Mouse (Mus musculus) splenic B cell, adult 2 months (primary cell): ENCODE data around the gene Cntnap5b.
A peak's percentile ranks its signal among the peaks of the same experiment; 100 is the strongest.

Experiments
- DNase-seq: peaks from one replicate; pipeline ENCODE4 v3.0.0-alpha.2; 2011; ENCODE audit warnings: low read depth, low spot score
- H3K27me3 ChIP-seq: 2 replicates; pipeline ENCODE4 v1.6.1; 2012; ENCODE audit warnings: mild to moderate bottlenecking, low read length, moderate library complexity, mixed read lengths; ENCODE audit not compliant: control insufficient read depth, poor library complexity, insufficient read depth, severe bottlenecking
- H3K36me3 ChIP-seq: 2 replicates; pipeline ENCODE4 v1.6.1; 2012; ENCODE audit warnings: mild to moderate bottlenecking, low read length, moderate library complexity, mixed read lengths; ENCODE audit not compliant: control insufficient read depth, poor library complexity, insufficient read depth, severe bottlenecking

Gene Cntnap5b

GRCm38 (mm10) chr1:100079812-100080211 lies 307.2 kb downstream of the Cntnap5b start:
- Histone ChIP-seq H3K27me3 (no peaks in the 10 kb centered on the region), H3K36me3 (no peaks in the 10 kb centered on the region)
- peak; percentile 70 for DNase-seq

- H3K36me3 ChIP-seq = no peaks in the 10 kb centered on the region
- no peaks in the 10 kb centered on the region for H3K27me3 ChIP-seq
- DNase-seq = no peak
These were observed 328.0 kb downstream of the Cntnap5b start for GRCm38 (mm10) chr1:100100516-100100915.

- Histone ChIP-seq H3K36me3 (no peaks in the 10 kb centered on the region), H3K27me3 (no peaks in the 10 kb centered on the region)
- DNase-seq = no peak
These were observed 328.5 kb downstream of the Cntnap5b start for GRCm38 (mm10) chr1:100101017-100101416.

- H3K27me3 ChIP-seq = no peaks in the 10 kb centered on the region
- H3K36me3 ChIP-seq = no peaks in the 10 kb centered on the region
- no peak for DNase-seq
These were observed 331.8 kb downstream of the Cntnap5b start for GRCm38 (mm10) chr1:100104343-100104742.

GRCm38 (mm10) chr1:100122410-100122935 lies 349.9 kb downstream of the Cntnap5b start:
- DNase-seq = no peak
- Histone ChIP-seq H3K36me3 (no peaks in the 10 kb centered on the region), H3K27me3 (no peaks in the 10 kb centered on the region; the same call in 1 of the 2 replicates)

GRCm38 (mm10) chr1:100163588-100164357 lies 391.2 kb downstream of the Cntnap5b start:
- DNase-seq = no peak
- no peaks in the 10 kb centered on the region for H3K36me3 ChIP-seq

GRCm38 (mm10) chr1:100171566-100171965 lies 399.0 kb downstream of the Cntnap5b start:
- DNase-seq = no peak
- Histone ChIP-seq H3K27me3 (no peaks in the 10 kb centered on the region), H3K36me3 (no peaks in the 10 kb centered on the region)

More at GRCm38 (mm10) chr1:100163588-100164357, 391.2 kb downstream of the Cntnap5b start:
- H3K27me3 ChIP-seq = no peaks in the 10 kb centered on the region

GRCm38 (mm10) chr1:100180050-100180449 lies 407.5 kb downstream of the Cntnap5b start:
- H3K27me3 ChIP-seq = no peaks in the 10 kb centered on the region
- H3K36me3 ChIP-seq = no peaks in the 10 kb centered on the region
- DNase-seq = peak; percentile 96

GRCm38 (mm10) chr1:100231980-100232608 lies 459.5 kb downstream of the Cntnap5b start:
- no peaks in the 10 kb centered on the region for H3K27me3 ChIP-seq
- H3K36me3 ChIP-seq = no peaks in the 10 kb centered on the region
- DNase-seq = peak; percentile 4

GRCm38 (mm10) chr1:100251964-100252363 lies 479.4 kb downstream of the Cntnap5b start:
- no peaks in the 10 kb centered on the region for H3K36me3 ChIP-seq
- H3K27me3 ChIP-seq = no peaks in the 10 kb centered on the region
- DNase-seq = no peak

GRCm38 (mm10) chr1:100310687-100311086 lies 538.1 kb downstream of the Cntnap5b start:
- DNase-seq = no peak
- H3K36me3 ChIP-seq = no peaks in the 10 kb centered on the region

GRCm38 (mm10) chr1:100331066-100331465 lies 558.5 kb downstream of the Cntnap5b start:
- Histone ChIP-seq H3K27me3 (no peaks in the 10 kb centered on the region), H3K36me3 (no peaks in the 10 kb centered on the region)
- no peak for DNase-seq

More at GRCm38 (mm10) chr1:100310687-100311086, 538.1 kb downstream of the Cntnap5b start:
- H3K27me3 ChIP-seq = no peaks in the 10 kb centered on the region

GRCm38 (mm10) chr1:100369415-100370113 lies 597.0 kb downstream of the Cntnap5b start:
- DNase-seq = no peak
- no peaks in the 10 kb centered on the region for H3K27me3 ChIP-seq

GRCm38 (mm10) chr1:100386252-100386651 lies 613.7 kb downstream of the Cntnap5b start:
- no peak for DNase-seq
- H3K27me3 ChIP-seq = no peaks in the 10 kb centered on the region
- H3K36me3 ChIP-seq = no peaks in the 10 kb centered on the region

More at GRCm38 (mm10) chr1:100369415-100370113, 597.0 kb downstream of the Cntnap5b start:
- H3K36me3 ChIP-seq = no peaks in the 10 kb centered on the region

- DNase-seq = no peak
- no peaks in the 10 kb centered on the region for H3K27me3 ChIP-seq
- no peaks in the 10 kb centered on the region for H3K36me3 ChIP-seq
These were observed 621.5 kb downstream of the Cntnap5b start for GRCm38 (mm10) chr1:100394034-100394433.
